Mouse (Mus musculus): ENCODE measurements around the gene Pars2.

Pars2 gene

DNA sequence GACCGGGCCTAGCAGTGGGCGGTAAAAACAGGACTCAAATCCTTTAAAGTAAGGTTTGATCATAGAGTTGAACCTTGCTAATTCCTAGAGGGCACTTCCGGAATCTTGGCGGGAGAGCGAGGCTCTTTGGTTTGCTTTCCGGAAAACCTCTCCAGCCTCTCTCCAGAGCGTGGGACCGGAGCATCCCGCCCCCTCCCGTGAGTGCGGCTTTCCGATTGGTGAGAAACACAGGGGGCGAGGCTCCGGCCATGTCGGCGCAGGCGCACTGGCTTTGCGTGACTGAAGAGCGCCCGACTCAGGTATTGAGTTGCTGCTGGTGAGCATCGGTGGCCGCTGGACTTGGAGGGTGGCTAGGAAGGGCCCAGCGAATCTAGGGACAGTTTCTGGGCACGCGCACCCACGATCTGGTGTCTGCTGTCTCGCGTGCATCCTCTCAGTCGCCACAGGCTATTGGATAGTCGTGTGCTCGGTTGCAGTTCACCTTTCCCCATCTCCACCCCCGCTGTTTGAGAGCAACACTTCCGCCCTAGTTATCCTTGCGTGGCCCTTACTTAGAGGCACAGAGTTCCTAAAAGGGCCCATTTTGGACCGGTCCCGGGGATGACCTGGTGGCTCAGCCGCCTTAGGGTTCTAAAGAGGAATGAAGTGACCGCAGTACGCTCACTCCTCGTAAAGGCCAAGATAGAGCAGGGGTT lies at the start of gene Pars2:
TSS of gene Pars2 (plus strand) at position 237 of the 695 bp plus-strand sequence.
- DNase-seq (ENCODE audit: low read depth), result peak; percentile 95

DNA sequence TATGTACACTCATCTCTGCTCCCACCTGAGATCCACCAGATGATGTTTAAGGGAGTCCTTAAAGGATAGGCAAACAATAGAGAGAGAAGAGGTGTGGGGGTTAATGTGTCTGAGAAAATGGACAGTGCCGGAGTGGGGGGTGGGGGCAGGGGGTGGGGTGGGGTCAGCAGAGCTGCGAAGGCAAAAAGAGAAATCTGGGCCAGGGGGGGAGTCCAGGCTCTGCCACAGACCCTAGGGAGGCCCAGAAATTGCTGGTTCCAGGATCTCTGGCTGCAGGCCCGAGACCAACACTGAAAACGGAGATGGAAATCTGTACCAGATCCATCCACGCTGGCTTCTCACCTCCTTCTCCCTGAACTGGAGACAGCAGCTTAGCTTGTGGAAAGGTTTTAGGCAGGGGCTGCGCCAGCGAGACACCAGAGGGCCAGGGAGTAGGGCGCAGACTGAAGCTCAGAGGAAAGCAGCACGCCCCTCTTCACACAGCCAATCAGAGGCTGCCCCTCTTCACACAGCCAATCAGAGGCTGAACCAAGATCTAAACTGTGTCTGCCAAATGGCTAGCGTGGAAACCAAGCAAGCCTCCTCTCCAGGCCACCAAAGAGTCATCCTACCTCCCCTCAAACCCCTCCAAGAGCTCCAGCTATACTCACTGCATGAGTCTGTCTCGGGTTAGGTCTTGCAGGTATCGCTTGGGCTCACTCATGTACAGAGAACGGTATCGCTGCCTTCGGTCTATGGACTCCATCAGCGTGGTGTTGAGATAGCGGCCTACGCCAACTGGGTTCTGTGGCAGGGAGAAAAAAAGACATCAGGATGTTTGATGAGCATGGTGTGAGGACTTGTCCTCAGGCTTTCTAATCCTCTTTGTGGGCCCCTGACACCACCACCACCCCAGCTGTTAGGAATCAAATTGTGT lies 44.0 kb upstream of the Pars2 start:
- no peak for DNase-seq (ENCODE audit: low read depth)

DNA sequence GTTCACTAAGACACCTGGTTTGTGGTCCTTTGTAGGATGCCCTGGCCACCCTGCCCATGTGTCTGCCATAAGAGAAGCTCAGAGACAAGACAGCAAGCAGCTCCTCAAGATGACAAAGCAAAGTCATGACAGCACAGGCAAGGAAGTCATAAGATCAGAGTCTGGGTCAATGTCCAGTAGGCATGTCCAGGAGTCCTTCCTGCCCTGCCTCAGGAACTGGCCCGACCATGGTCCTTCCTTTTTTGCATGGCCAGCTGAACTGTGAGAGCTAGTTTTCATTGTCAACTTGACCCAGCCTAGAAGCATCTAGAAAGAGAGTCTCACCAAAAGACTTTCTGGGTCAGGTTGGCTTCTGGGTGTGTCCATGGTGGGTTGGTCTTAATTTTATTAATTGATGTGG lies 43.0 kb upstream of the Pars2 start:
- DNase-seq (ENCODE audit: low read depth), result no peak

DNA sequence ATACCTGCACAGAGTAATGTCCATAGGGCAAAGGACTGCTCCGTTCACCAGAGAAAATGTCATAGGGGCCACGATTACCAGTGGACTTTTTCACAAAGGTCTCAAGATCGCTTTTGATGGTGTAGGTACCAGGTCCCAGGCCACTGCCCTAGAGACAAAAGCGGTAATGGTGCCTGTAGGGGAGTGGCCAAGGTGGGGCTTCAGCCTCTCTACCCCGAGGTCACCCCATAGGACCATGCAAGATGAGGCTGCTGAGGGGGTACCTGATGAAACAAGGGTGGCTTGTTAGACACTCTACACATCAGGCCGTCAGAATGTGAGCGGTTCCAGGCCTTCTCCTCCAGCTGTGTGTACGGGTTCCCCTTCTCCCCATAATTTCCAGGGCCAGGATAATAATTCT lies 37.8 kb upstream of the Pars2 start:
- DNase-seq (ENCODE audit: low read depth), result no peak

DNA sequence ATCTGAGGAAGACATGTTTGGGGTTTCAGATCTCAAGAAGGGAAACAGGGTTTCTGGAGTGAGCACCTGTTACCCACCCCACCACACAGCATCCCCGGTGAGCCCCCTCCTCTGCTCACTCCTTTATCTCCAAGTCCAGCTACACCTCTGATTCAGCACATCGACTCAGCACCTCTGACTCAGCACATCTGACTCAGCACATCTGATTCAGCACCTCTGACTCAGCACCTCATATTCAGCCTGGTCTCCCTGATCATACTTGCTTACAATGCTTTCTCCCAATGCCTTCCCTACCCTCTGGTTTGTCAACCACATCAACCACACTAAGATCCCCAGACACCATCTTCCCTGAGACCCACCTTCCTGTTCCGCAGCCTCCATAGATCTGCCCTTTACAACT lies 37.3 kb upstream of the Pars2 start:
- DNase-seq (ENCODE audit: low read depth), result no peak

DNA sequence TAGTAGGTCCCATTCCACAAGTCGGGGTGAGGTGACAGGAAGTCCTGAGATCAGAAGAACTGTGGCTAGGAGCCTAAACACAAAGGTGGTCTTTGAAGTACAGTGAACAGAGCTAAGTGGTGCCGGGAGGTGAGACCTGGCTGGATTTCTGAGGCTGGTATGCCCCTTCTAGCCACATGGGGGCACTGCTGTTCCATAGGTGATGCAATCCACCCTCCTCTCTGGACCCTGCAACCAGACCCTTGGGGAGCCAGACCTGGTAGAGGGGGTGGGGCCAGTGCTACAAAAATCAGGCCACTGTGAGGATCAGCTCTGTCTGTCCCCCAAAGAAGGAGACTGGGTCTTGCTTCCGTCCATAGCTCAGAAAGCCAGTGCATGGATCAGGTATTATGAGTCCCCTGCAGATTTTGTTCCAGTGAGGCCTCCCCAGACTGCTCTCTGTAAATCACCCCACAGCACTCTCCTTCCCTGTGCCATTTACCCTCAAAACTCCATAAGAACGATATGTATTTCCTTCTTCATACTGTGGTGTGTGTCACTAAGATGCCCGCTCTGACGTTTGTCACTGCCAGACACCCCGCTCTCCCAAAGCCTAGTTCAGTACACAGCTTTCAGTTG lies 36.6 kb upstream of the Pars2 start:
- DNase-seq (ENCODE audit: low read depth), result peak; percentile 43

DNA sequence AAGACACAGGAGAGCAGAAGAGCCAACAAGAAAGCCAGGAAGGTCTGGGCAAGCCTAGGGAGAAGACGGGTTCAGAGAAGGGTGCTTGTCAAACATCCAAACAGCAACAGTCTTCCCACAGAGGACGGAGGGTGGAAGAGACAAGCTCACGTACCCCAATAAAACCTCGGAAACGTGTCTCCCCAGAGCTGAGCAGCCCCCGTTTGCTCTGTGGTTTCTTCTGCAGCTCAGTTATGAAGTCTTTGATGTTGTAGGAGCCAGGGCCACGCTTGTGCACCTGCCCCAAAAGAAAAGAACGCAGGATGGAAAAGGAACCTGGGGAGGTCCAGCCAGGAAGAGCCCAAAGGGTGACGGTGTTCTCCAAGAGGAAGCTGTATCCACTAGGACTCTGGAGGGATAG lies 36.0 kb upstream of the Pars2 start:
- DNase-seq (ENCODE audit: low read depth), result no peak

DNA sequence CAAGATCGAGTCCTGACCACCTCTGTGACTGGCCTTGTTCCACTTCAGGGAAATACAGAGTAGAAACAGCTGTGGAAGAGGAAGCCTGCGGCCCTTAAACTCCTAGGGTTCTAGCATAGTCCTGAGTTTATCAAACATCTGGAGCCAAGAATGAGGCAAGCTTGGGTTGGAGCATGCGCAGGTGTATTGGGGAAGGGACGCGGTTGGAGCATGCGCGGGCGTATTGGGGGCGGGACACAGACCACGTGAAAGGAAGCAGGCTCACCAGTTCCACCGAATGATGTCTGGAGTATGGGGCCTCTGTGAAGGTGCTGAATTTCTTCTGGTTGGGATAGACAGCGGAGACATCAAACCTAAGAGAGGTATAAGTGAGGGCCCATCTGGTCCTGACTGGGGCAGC lies 35.2 kb upstream of the Pars2 start:
- DNase-seq (ENCODE audit: low read depth), result no peak

DNA sequence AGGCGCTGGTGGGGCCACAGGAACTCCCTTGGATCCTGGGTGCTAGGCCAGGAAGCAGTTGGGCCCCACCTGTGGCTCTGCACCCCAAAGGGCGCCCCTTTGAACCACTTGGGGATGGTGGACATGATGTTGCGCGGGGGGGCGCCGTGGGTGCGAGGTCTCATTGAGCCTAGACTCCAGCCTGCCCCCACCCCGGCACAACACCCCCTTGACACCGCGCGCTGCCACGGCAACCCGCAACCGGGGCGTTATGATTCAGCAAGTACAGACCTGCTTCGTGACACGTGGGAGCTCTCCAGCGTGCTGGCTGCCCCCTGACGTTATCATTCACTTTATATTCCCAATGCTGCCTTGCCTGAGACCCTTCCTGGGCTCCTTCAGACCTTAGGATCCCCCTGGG lies 33.8 kb upstream of the Pars2 start, which contains the start of gene Lexm:
TSS of gene Lexm (minus strand) at position 186 of the 400 bp plus-strand sequence.
- no peak for DNase-seq (ENCODE audit: low read depth)

DNA sequence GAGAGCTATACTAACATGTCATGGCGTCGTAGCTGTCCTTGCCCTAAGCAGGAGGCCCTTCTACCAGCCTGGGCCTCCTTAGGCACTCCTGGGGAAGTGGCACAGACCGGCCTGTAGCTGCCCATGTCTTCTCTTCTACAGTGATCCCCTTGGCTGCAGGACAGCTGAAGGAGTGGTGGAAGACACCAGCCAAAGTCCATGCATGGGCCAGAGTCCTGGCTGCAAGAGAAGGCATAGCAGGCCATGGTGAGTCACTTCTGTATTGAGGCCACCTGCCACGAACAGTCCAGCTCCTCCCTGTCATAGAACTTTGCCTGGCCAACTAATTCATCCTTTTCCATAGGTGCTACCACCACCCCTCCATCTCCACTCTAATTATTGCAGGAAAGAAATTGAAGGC lies 32.0 kb upstream of the Pars2 start:
- DNase-seq (ENCODE audit: low read depth), result no peak

DNA sequence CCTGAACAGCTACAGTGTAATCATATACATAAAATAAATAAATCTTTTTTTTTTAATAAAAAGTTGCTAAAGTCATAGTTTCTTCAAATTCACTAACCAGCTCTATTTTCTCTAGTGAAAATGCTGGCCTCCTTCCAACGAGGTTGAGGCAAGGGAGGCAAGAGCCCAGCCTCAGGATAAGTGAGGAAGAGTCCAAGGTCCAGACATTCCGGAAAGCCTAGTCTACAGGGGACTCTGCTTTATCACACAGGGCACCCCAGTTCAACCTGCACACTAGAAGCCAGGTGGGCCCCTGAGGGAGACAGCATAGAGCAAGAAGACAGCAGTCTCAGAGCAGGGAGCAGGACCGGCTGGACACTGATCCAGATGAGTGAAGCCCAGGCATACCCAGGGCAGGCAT lies 29.4 kb upstream of the Pars2 start:
- DNase-seq (ENCODE audit: low read depth), result no peak

DNA sequence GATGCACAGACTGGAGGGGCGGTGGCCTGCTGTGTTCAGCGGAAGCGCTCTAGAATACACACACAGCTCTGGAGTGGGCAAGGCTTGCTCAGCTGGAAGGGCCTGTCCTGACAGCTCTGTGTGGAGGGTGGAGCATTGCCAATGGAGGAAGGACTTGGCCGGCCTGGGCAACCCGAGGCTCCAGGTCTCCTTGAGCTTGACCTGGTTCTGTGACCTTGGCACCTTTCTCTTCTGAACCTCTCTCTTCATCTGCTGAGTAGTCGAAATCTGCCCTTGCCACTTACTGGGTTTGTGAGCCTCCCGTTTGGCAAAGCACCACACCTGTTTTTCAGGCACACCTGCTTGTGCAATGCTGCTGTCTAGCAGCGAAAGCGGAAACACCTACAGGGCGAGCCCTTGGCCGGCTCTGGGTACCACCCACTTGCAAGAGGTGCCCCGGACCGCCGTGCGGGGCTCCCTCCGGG lies 28.8 kb upstream of the Pars2 start, which contains the start of gene Ttc22:
TSS of gene Ttc22 (plus strand) at position 403 of the 464 bp plus-strand sequence.
- DNase-seq (ENCODE audit: low read depth), result no peak

DNA sequence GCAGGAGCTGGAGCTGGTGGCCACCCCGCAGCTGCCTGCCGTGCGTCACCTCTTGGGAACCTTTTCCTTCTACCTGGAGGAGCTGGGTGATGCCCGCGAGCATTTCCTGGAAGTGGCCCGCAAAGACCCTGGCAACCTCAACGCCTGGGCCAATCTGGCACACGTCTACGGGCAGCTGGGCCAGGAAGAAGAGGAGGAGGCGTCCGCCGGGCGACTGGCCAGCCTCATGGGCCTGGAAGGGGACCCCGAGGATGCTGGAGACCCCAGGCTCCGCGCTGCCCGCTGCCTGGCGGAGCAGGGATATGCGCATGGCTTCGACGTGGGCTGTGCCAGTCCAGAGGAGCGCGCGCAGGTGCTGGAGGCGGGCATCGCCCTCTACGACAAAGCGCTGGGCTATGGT lies 28.2 kb upstream of the Pars2 start:
- DNase-seq (ENCODE audit: low read depth), result no peak

DNA sequence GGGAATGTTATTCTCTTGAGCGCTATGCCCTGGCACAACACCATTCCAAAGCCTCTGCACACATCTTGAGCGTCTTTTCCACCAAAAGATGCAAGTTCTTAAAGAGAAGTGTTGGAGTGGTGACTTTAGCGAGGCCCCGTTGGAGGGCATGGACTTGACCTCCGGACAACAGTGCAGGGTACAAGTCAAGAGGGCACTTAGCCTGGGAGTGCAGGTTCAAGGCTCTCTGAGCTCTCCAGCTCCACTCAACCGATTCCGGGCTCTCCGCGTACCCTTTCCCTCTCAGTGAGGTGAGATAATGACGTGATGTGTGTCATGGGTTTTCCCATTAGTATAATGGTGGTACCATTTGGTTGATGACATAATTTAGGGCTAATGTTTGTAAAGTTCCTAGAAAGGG lies 26.6 kb upstream of the Pars2 start:
- DNase-seq (ENCODE audit: low read depth), result no peak

DNA sequence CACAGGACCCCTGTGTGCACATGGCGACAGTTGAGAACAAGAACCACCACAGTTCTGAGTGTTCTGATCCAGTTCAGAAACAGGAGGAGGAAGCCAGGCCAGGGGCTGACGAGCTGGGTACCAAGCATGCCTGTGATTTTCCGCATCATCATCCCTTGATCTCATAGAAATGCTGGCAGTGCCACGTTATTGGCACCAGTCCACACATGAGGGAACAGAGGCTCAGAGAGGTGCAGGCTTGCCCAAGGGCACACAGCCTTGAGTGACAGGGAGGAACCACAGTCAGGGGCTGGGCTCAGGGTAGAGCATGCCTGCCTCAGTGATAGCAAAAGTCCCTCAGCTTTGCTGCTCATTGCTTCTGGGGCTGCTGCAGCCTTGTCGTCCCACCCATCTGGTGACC lies 23.1 kb upstream of the Pars2 start:
- no peak for DNase-seq (ENCODE audit: low read depth)

DNA sequence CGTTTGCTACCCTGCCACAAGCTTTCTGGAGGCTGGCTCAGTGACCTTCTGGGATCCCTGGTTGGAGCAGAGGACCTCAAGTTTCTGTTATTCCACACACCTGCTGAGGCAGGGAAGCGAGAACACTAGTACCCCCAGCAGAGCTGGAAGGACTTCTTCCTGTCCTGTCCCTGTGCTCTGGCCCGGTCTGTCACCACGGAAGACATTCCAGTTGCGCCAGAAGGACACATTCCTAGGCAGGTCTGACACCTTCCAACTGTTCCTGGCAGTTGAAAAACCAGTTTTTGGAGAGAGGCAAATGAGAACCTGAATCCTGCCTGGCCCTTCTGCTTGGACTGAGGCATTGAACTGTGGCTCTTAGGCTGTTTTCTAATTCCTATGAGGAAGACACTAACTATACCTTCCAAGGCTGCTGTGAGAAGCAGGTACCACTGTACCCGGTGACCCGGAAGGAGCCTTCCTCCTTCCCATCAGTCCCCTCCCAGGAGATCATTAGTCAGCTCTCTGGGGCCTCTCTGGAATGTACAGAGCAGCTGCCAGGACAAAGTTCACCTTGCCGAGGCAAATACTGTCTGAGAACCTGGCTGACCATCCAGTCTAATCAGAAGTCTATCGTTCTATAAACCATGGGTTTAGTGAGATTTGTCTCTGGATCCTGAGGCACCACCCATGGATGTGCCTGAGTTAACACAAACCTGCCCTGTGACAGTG lies 22.1 kb upstream of the Pars2 start:
- no peak for DNase-seq (ENCODE audit: low read depth)

DNA sequence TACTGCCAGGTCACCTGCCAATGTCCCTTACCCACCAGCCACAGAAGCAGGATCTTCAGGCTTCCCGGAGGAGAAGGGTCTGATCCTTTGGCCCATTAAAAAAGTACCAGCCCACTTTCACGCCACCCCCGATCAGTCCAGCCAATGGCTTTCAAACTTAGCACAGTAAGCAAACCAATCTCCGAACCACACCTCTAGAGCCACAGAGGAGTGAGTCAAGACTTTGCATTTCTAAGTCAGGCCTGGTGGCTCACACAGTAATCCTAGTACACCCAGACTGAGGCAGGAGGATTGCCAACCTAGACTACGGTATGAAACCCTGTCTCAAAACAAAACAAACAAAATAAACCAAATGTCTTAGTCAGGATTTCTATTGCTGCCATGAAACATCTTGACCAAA lies 21.5 kb upstream of the Pars2 start:
- DNase-seq (ENCODE audit: low read depth), result no peak

DNA sequence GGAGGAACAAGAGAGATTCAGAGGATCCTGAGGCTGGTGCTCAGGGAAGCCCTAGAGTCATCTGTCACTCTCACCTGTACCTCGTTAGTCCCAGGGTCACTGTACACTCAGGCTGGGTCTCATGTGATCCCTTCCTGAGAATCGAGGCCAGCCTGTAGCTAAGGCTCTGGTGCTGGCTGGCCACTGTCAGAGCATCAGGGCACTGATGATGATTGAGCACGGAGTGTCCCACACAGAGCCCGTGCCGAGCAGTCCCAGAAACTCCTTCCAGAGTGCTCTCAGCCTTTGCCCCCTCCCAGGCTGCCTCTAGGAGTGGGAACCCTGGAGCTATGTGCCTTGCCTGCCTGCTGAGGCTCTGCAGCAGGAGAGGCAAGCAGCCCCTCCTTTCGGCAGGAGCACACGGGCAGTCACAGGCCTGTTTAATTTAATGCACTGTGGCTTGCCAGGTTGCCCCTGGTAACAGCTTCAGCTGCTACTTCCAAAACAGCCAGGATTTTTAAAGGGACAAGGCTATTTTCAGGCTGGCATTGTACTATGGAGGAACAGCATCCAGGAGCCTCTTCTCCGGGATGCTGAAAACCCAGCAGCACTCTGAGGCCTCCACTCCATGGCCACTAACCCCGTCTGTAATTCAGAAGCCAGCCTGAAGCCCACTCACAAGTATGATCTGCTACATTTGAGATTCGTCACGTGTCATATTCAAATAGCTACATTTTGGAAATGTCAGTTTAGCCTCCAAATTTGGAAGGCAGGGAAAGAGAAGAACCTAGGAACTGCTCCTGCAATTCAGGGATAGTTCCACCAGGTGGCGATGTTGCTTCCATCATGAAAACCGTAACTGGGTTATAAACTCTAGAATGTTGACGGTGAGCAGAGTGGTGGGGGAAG lies 20.3 kb upstream of the Pars2 start:
- peak; percentile 52 for DNase-seq (ENCODE audit: low read depth)

DNA sequence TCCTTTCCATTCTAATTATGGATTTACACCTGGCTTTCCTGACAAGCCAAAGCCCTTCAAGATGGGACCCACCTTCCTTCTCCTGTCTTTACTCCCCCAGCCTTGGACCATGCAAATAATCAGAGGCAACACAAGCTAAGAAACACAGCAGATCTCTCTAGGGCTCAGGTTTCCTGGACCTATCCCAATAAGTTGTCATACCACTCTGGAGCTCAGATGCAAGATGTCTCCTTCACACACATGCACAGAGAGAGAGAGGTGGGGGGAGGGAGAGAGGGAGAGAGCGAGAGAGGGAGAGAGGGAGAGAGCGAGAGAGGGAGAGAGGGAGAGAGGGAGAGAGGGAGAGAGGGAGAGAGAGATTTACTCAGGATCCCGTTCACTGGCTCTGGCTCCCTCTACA lies 18.6 kb upstream of the Pars2 start:
- no peak for DNase-seq (ENCODE audit: low read depth)

DNA sequence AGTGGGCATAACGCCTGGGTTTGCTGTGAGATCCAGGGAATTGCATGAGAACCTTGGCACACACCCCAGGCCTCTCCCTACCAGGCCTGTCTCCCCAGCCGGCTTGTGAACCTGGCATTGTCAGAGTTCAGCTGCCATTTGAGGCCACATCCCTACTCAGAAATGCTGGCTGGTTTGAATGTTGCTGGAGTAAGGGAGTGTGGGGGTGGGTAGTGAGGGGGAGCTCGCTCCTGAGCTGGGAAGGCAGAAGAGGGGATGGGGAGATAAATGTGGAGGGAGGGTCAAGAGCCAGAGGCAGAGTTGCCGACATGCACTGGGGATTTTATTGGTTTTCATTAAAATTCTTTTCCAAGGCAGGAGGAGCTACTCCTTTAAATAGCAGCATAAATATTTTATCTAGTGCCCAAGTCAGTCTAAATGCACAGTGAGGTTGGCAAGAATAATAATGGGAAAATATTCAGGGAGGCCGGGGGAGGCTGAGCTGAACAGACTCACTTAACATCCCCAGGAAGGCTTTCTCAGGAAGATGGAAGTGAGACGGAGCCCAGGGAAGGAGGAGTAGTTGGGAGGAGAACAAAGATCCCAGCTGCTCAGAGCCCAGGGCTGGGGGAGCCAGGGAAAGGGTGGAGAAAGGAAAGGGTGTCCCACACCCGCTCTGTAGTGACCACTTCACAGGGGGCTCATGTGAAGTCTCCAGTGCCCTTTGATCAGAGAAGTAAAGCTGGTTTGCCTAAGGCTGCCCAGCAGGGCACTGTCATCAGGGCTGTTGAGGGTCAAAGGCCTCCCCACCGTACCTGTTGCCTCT lies 17.4 kb upstream of the Pars2 start:
- DNase-seq (ENCODE audit: low read depth), result no peak

Data from c-Kit-positive CD71-negative TER-119-negative erythroid progenitor cells, embryonic 14.5 days (primary cell).